Mouse (Mus musculus): ENCODE results near the gene Dnajb8. TPM values are rescaled to one million over a fixed set of nuclear protein-coding genes. Genes with fewer than 3 reads are reported as not detected.

Gene Dnajb8
- polyA plus RNA-seq (2012; fragmentation: generic; extraction: Trizol), result not detected

DNA sequence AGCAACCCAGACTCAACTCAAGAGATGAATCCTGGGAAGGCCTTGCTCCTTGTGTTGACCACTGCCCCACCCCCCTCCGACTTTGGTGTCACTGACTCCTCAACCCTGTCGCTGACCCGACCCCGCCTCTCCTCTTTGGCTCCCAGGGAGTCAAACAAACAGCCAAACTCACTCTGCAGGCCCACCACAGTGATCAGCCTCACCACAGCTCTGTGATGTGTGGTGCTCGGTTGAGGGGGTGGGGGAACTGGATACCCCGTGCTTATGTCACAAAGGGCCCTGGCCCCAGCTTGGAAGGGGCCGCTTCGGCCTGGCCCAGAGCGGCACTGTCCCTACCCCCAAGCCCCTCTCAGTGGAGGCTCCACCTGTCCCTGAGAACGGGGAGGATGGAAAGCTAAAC, at the start of gene Dnajb8:
Gene Dnajb8 (plus strand): TSS at position 301 of the 400 bp plus-strand sequence.

DNA sequence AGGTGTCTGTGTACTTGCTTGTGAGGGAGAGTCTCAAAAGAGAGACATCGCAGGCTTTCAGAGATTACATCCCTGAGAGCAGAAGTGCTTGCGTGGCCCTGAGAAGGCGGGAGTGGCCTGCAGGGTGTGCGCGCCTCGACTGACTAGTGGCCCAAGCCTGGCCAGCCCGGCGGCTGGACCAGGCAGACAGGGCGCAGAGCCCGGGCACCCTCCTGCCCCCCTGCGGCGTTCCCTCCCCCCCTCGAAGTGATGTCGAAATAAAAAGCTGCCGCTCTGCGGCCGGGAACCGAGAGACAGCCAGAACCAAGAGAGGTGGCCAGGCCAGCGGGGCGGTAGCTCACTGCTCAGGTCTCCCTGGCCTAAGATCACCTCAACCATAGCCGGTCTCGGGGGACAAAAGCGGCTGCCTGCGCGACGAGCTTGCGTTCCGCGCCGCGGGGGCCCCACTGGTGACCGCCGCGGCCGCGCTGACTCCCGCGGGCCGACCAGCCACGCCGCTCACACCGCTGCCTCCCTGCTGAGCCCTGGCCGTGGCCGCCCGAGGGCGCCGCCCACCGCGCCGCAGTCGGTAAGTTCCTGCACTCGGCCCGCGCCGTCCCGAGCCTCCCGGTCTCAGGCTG, 28.5 kb upstream of the Dnajb8 start, which contains the start of gene Gata2:
Gene Gata2 (plus strand): TSS at position 459 of the 620 bp plus-strand sequence.

Other genes with a start within 250 kb of the Dnajb8 start
- 100 to 1,000 TPM; 213 to 243 TPM for gene H1fx, start 240.6 kb upstream of the Dnajb8 start, polyA plus RNA-seq (2012; fragmentation: generic; extraction: Trizol)
- 100 to 1,000 TPM in 1 of 2 experiments, 10 to 100 TPM in 1; 36.4 to 171 TPM for gene Rab7, start 177.0 kb upstream of the Dnajb8 start, polyA plus RNA-seq (2012; fragmentation: generic; extraction: Trizol)
- gene Rpn1, start 137.8 kb upstream of the Dnajb8 start, polyA plus RNA-seq (2012; fragmentation: generic; extraction: Trizol), result 100 to 1,000 TPM in 1 of 2 experiments, 10 to 100 TPM in 1; 65.8 to 114 TPM
- gene Gata2, start 28.4 kb upstream of the Dnajb8 start, polyA plus RNA-seq (2012; fragmentation: generic; extraction: Trizol), result 10 to 100 TPM in 1 of 2 experiments, 1 to 10 TPM in 1; 6.2 to 23.6 TPM
- gene Eefsec, start 224.3 kb downstream of the Dnajb8 start, polyA plus RNA-seq (2012; fragmentation: generic; extraction: Trizol), result 10 to 100 TPM; 19.7 to 25.0 TPM
- 10 to 100 TPM; 59.9 to 76.4 TPM for gene Ruvbl1, start 243.1 kb downstream of the Dnajb8 start, polyA plus RNA-seq (2012; fragmentation: generic; extraction: Trizol)